In the genomic region with DNA sequence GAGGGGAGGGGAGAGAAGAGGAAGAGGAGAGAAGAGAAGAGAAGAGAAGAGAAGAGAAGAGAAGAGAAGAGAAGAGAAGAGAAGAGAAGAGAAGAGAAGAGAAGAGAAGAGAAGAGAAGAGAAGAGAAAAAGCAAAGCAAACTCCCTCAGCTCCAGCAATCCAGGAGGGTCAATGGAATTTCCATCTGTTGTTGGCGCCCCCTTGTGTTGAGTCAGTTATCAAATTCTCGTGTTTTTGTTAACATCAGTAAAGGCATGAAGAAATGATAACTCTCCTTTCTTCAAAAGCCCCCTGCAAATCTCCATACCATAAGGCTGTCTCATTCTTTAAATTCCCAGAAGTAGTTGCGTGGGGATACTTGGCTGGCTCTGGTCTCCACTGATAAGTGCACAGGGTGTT, we compare ENCODE assay signal across 9 mouse cellular contexts. TPM values are rescaled to one million over a fixed set of nuclear protein-coding genes. Genes with fewer than 3 reads are reported as not detected.
DNase-seq lines count a peak whose midpoint lies in the region; ATAC-seq and TF ChIP-seq lines count a peak whose summit lies in the region.
"Had no signal": no experiment of that assay in that cellular context is flagged by ENCODE, and none has a peak within 500 bp of the region (broad histone marks: within the 10 kb centered on the region; RNA-seq: fewer than 3 reads in every experiment).

No protein-coding gene starts in this region.

- H3K4me1 ChIP-seq in forebrain, embryonic 14.5 days (ENCODE audit: control insufficient read depth, insufficient read depth, low read length): no peaks in the 10 kb centered on the region
- no peaks in the 10 kb centered on the region for H3K4me1 ChIP-seq in forebrain, embryonic 13.5 days
- 0 out of 4 replicates have a peak, but pooled peaks cover 0 to 2% of the 10 kb centered on the region in 2 experiments for H3K4me1 ChIP-seq in CH12.LX (ENCODE audit: control insufficient read depth in 1 of 2, insufficient read depth in 2 of 2)
- H3K4me1 ChIP-seq: lung, embryonic 15.5 days had no signal

- no peak for TF ChIP-seq POLR2A in CH12.LX (IDR thresholded peaks at IDR 0.05; ENCODE audit: low read depth, low read length)

- dilution Hi-C loops in CH12.LX (cut with MboI; ENCODE audit: extremely low pct_ligation_motif_present, extremely low pct_unique_long_range_greater_than_20kb, low sequenced_read_pairs): no loop called here

- H3K27me3 ChIP-seq in forebrain, embryonic 14.5 days (replicated peaks; ENCODE audit: control insufficient read depth, insufficient read depth, low read length): no peaks in the 10 kb centered on the region
- H3K27me3 ChIP-seq in forebrain, embryonic 13.5 days: no peaks in the 10 kb centered on the region
- no peaks in the 10 kb centered on the region for H3K27me3 ChIP-seq in CH12.LX (replicated peaks)
- H3K27me3 ChIP-seq: lung, embryonic 15.5 days had no signal

- in situ Hi-C loops in CH12.LX (cut with MboI; ENCODE audit: low pct_ligation_motif_present, low pct_unique_long_range_greater_than_20kb, low sequenced_read_pairs): loop anchor here (25.0 kb wide), 1 partner anchor 535 kb away; no protein-coding TSS in a partner anchor

- H3K9ac ChIP-seq in forebrain, embryonic 14.5 days (ENCODE audit: low read length): no peak overlapping the region
- H3K9ac ChIP-seq in forebrain, embryonic 13.5 days: no peak overlapping the region
- no peak overlapping the region for H3K9ac ChIP-seq in CH12.LX (ENCODE audit: insufficient read depth, low read depth)
- H3K9ac ChIP-seq: lung, embryonic 15.5 days had no signal

- peak; percentile 81 for TF ChIP-seq RAD21 in CH12.LX (IDR thresholded peaks at IDR 0.05; ENCODE audit: low read depth, low read length)

- no peak overlapping the region for H3K4me3 ChIP-seq in forebrain, embryonic 14.5 days (ENCODE audit: low read depth, low read length)
- no peak overlapping the region for H3K4me3 ChIP-seq in forebrain, embryonic 13.5 days
- no peak overlapping the region for H3K4me3 ChIP-seq in CH12.LX (replicated peaks in 1 of 3; ENCODE audit: low read depth in 2 of 3, low read length in 2 of 3, poor library complexity in 1 of 3)
- H3K4me3 ChIP-seq: lung, embryonic 15.5 days had no signal

- no peak for TF ChIP-seq EP300 in CH12.LX (IDR thresholded peaks at IDR 0.05; ENCODE audit: low read length)

- H3K9me3 ChIP-seq in forebrain, embryonic 14.5 days (replicated peaks; ENCODE audit: control insufficient read depth, low read length): no peaks in the 10 kb centered on the region
- H3K9me3 ChIP-seq in forebrain, embryonic 13.5 days (replicated peaks): no peaks in the 10 kb centered on the region
- H3K9me3 ChIP-seq in CH12.LX (replicated peaks; ENCODE audit: low read length): no peaks in the 10 kb centered on the region
- H3K9me3 ChIP-seq: lung, embryonic 15.5 days had no signal

- no peak overlapping the region for H3K4me2 ChIP-seq in forebrain, embryonic 14.5 days (ENCODE audit: low read length)
- no peak overlapping the region for H3K4me2 ChIP-seq in forebrain, embryonic 13.5 days
- H3K4me2 ChIP-seq in CH12.LX (ENCODE audit: insufficient read depth, low read depth, poor library complexity, severe bottlenecking): peak overlapping the region; percentile 62
- H3K4me2 ChIP-seq: lung, embryonic 15.5 days had no signal

- peak; percentile 45 to 90 for TF ChIP-seq CTCF in CH12.LX (conservative IDR thresholded peaks at IDR 0.05 in 1 of 2, IDR thresholded peaks at IDR 0.05 in 1 of 2; ENCODE audit: low read depth in 2 of 2, low read length in 2 of 2)

- no peaks in the 10 kb centered on the region for H3K36me3 ChIP-seq in forebrain, embryonic 14.5 days (ENCODE audit: control insufficient read depth, insufficient read depth, low read length)
- no peaks in the 10 kb centered on the region for H3K36me3 ChIP-seq in forebrain, embryonic 13.5 days (ENCODE audit: poor library complexity, severe bottlenecking)
- H3K36me3 ChIP-seq in CH12.LX (replicated peaks in 1 of 2; ENCODE audit: control insufficient read depth in 1 of 2, insufficient read depth in 1 of 2, low read length in 1 of 2): no peaks in the 10 kb centered on the region
- H3K36me3 ChIP-seq: lung, embryonic 15.5 days had no signal

- H3K27ac ChIP-seq in forebrain, embryonic 14.5 days (ENCODE audit: low read depth, low read length): no peak overlapping the region
- H3K27ac ChIP-seq in forebrain, embryonic 13.5 days: no peak overlapping the region
- H3K27ac ChIP-seq in CH12.LX (ENCODE audit: insufficient read depth, low read depth): no peak overlapping the region
- H3K27ac ChIP-seq: lung, embryonic 15.5 days had no signal

- DNase-seq in forebrain, embryonic 14.5 days (ENCODE audit: low spot score): peak; percentile 82
- DNase-seq in CH12.LX (ENCODE audit: extremely low read depth): peak; percentile 88
- DNase-seq in c-Kit-positive CD71-positive TER-119-positive erythroid progenitor cells, embryonic 14.5 days (ENCODE audit: low spot score): peak; percentile 46
- peak; percentile 77 to 91 for DNase-seq in frontal cortex, postnatal 36 days (ENCODE audit: low spot score in 2 of 2)
- peak; percentile 65 for DNase-seq in layer of hippocampus, adult 9-11 months
- peak; percentile 21 for DNase-seq in testis, postnatal 14 days (ENCODE audit: low spot score)

- no peaks in the 10 kb centered on the region for H3K79me2 ChIP-seq in CH12.LX (replicated peaks; ENCODE audit: control insufficient read depth, extremely low read depth, insufficient read depth, poor library complexity, severe bottlenecking)

- 17% methylated on average over 3 of the region's 3 CpGs for WGBS in forebrain, embryonic 14.5 days
- 21% methylated on average over 3 of the region's 3 CpGs for WGBS in forebrain, embryonic 13.5 days

- no peak for ATAC-seq in forebrain, embryonic 14.5 days
- no peak for ATAC-seq in forebrain, embryonic 13.5 days
- ATAC-seq in megakaryocyte progenitor cell, adult 5-6 weeks (replicated peaks; ENCODE audit: poor library complexity): peak; percentile 92

TF ChIP-seq in CH12.LX, 34 proteins besides CTCF, POLR2A, EP300 and RAD21:
- TF ChIP-seq MYC (IDR thresholded peaks at IDR 0.05; ENCODE audit: low read depth, low read length) (0 out of 2 replicates have a peak, but pooled peaks have one; percentile 57), POLR2AphosphoS2 (IDR thresholded peaks at IDR 0.05; ENCODE audit: low read depth, low read length) (no peak), UBTF (IDR thresholded peaks at IDR 0.05; ENCODE audit: low read depth, low read length) (no peak), SMC3 (IDR thresholded peaks at IDR 0.05; ENCODE audit: low read depth, low read length) (peak; percentile 96), TCF12 (IDR thresholded peaks at IDR 0.05; ENCODE audit: low read depth, low read length) (no peak), CHD2 (IDR thresholded peaks at IDR 0.05; ENCODE audit: low read length) (no peak), MAX (IDR thresholded peaks at IDR 0.05; ENCODE audit: low read length) (peak; percentile 44; the same call in 1 of the 2 replicates), JUN (IDR thresholded peaks at IDR 0.05; ENCODE audit: insufficient read depth, low read depth, low read length) (no peak), ZC3H11A (IDR thresholded peaks at IDR 0.05; ENCODE audit: low read depth, low read length) (peak; percentile 70), JUND (conservative IDR thresholded peaks at IDR 0.05; ENCODE audit: low read depth, low read length) (0 out of 2 replicates have a peak, but pooled peaks have one; percentile 12), IRF4 (IDR thresholded peaks at IDR 0.05; ENCODE audit: low read depth, low read length) (peak; percentile 41; the same call in 1 of the 2 replicates), ETS1 (conservative IDR thresholded peaks at IDR 0.05; ENCODE audit: low read depth, low read length) (no peak), HCFC1 (IDR thresholded peaks at IDR 0.05; ENCODE audit: low read depth, low read length) (no peak), MAZ (IDR thresholded peaks at IDR 0.05; ENCODE audit: low read depth, low read length) (peak; percentile 65), USF2 (conservative IDR thresholded peaks at IDR 0.05; ENCODE audit: low read depth, low read length) (no peak), RCOR1 (conservative IDR thresholded peaks at IDR 0.05; ENCODE audit: low read depth, low read length) (0 out of 2 replicates have a peak, but pooled peaks have one; percentile 21), MXI1 (IDR thresholded peaks at IDR 0.05; ENCODE audit: low read depth, low read length) (no peak)

RNA-seq across cellular contexts. Expression of a gene that starts 37.1 kb away (rescaled TPM):
- 0.04 TPM in 2 replicates for polyA plus RNA-seq in forebrain, embryonic 14.5 days (2014; fragmentation: Nextera tagmentation; extraction: Ambion mirVana)
- 0.03 TPM in 1 of 2 replicates, not detected in the other for polyA plus RNA-seq in forebrain, embryonic 13.5 days (2015; fragmentation: Nextera tagmentation; extraction: Ambion mirVana)
- total RNA-seq in CH12.LX (2012; rRNA removed): 0.17 TPM in 1 of 2 replicates, not detected in the other
- not detected in 2 replicates for total RNA-seq in CH12.LX (2014; rRNA removed)
- not detected in 2 replicates for polyA plus RNA-seq in CH12.LX (2012; ENCODE audit: insufficient read length, low read depth)
- not detected in 2 replicates for total RNA-seq in megakaryocyte progenitor cell, adult 5-6 weeks (2015)
- total RNA-seq in megakaryocyte progenitor cell, adult 5-6 weeks (2017): not detected in 2 replicates

RNA-seq across cellular contexts. Expression of a gene that starts 38.0 kb away (rescaled TPM):
- polyA plus RNA-seq in forebrain, embryonic 14.5 days (2014; fragmentation: Nextera tagmentation; extraction: Ambion mirVana): 75.5 and 79.9 TPM in 2 replicates
- polyA plus RNA-seq in forebrain, embryonic 13.5 days (2015; fragmentation: Nextera tagmentation; extraction: Ambion mirVana): 79.3 and 85.9 TPM in 2 replicates
- total RNA-seq in CH12.LX (2012; rRNA removed) (129 and 132 TPM in 2 replicates), CH12.LX (2014; rRNA removed) (119 and 145 TPM in 2 replicates)
- 98.3 and 101 TPM in 2 replicates for polyA plus RNA-seq in CH12.LX (2012; ENCODE audit: insufficient read length, low read depth)
- 74.3 and 77.4 TPM in 2 replicates for total RNA-seq in megakaryocyte progenitor cell, adult 5-6 weeks (2015)
- total RNA-seq in megakaryocyte progenitor cell, adult 5-6 weeks (2017): 70.4 and 79.6 TPM in 2 replicates

Comparison
In these comparisons a context has a peak if more than half of its experiments do, and no peak if none do; other contexts are left out.
1. DNase-seq: peak in every context shown above with its lines; median percentile 88 in CH12.LX; 84 in frontal cortex, postnatal 36 days; 82 in forebrain, embryonic 14.5 days; 65 in layer of hippocampus, adult 9-11 months; 46 in c-Kit-positive CD71-positive TER-119-positive erythroid progenitor cells, embryonic 14.5 days; 21 in testis, postnatal 14 days.